Mouse (Mus musculus): ENCODE measurements around the gene Prkg2.
A peak's percentile ranks its signal among the peaks of the same experiment; 100 is the strongest.

Prkg2 gene

DNA sequence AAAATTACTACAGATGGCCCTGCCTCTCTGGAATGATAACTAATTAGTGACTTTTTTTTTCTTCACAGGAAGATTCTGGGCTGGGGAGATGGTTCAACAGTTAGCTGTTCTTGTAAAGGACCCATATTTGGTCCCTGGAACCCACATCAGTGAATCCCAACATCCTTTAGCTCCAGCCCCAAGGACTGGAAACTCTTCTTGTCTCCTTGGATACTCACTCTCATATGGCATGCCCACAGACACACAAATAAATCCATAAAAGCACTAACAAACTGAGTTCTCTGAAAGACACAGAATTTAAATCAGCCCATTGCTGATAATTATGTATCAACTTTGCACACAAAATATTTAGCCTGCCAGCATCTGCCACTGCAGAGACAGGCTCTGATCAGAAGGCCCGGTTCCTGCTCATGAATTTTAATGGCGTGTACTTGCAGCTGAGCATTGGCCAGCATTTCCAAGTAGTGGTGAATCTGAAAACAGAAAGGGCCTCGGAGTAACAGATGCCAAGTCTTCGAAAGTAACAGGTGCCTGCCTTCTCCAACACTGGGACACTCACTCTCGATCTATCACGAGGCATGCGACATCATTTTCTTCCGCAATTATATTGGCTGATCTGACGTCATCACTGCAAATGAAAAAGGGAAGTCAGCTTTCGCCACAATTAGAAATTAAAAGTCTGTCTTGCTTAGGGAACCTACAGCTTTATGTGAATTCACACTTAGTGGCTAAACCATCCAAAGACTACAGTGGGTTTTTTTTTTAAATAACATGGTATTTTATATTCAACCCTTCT, 61.1 kb downstream of the Prkg2 start:
- no peak for DNase-seq

DNA sequence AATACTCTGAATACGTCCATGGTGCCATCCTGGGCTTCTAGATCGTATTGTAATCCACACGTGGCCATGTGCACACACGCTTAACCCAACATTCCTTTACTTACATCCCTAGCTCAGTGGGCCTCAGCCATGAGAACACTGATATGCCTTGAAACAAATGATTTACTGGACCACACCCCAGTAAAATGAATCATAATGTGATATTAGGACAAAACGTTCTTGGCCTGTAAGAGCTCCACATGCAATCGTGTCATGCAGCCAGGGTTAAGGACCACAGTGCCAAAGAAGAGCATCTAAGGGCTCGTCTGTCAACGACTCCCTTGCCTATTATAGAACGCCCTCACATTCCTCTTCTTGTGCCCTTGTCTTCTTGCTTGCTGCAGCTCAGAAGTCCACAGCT, 70.5 kb downstream of the Prkg2 start:
- no peak for DNase-seq

DNA sequence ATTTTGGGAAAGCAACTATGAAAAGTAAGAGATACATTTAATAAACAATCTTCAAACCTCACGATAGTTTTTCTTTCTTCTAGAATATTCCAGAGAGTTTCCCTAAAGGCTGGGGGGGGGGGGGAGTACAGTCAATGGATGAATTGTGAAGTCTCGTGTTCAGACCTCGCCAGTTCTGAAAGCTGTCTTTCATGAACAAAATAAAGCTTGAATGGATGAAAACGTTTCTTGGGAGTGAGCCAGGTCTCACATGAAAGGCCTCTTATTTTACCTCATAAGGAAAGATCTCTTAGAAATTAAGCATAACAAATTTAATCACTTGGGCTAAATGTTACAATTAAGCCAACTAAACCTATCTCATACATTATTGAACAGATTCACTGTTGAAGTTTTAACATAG, 72.0 kb downstream of the Prkg2 start:
- no peak for DNase-seq

DNA sequence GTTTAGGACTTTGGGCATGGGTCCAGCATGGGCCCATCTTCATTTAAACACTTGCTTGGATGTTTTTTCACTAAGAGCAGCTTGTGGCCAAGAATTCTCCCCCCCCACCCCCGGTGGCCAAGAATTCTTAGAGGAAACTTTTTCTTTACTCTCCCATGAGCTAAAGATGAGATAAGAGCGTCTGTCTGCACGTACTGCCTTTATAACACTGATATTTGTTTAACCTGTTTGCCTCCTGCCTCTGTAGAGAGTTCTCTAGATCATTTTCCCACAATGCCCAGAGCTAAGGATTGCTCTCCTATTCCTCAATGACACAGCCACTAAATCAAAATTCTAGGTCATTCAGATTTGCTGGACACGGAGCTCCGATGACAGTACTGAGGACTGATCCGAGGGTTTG, 72.8 kb downstream of the Prkg2 start:
- DNase-seq: no peak

DNA sequence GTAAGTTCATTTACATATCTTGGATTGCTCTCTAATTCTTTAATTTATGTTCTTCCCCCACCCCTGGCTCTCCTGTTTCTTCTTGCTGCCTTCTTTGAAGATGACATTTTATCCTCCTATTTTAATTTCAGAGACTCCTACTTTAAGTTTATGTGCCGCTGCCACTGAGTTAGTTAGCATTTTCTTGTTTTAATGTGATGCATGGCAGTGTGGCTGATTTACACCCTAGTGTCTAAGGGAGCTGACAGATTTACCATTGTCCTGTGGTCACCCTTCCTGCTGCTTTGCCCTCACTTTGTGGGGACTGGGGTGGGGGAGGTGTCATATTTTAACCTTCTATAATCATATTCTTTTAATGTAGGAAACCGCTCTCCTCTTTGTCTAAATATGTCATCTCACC, 74.7 kb downstream of the Prkg2 start:
- no peak for DNase-seq

DNA sequence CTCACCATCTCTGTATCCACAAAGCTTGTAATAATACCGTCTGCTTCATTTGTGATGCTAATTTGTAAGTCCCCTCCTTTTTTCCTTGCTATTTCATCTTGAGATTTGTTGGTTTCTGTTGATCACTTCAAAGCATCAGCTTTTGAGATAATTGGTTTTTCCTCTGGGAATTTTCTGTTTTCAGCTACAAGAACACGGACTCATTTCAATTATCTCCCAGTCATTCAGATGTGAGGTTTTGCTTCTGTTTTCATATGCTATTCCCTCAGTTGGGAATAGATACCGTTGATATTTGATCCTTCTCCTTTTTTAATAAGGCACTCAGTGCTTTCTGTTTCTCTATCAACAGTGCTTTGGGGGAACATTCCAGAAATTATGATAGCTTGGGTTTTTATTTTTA, 81.6 kb downstream of the Prkg2 start:
- DNase-seq: no peak

DNA sequence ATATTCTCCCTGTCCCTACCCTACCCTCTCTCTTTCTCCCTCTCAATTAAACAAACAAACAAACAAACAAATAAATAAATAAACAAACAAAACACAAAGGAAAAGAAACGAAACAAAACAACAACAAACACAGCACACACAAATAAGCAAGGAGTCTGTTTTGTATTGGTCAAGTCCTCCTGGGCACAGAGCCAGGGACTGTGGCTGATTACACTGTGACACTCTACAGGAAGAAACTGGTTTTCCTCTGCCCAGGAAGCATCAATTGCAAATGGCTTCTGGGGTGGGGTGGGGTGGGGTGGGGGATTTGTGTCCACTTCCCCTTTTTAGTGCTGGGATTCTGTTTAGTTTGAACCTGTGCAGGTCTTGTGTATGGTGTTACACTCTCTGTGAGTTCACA, 83.8 kb downstream of the Prkg2 start:
- peak; percentile 27 for DNase-seq

DNA sequence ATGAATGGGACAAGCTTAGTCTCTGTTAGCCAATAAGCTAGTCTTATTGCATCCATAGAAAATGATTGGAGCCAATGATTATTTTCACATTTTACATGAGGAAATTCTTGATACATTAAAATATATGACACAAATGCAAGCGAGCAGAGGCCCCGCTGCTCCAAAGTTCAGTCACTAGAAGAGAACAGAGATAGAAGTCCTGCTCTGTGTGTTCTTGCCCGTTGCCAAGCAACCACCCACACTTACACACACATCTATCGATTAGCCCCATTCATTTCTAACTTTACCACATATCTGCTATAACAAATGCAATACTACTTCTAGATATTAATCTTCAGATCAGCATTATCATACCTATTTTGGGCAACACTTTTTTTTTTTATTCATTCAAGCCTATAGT, 85.6 kb downstream of the Prkg2 start:
- DNase-seq: no peak

DNA sequence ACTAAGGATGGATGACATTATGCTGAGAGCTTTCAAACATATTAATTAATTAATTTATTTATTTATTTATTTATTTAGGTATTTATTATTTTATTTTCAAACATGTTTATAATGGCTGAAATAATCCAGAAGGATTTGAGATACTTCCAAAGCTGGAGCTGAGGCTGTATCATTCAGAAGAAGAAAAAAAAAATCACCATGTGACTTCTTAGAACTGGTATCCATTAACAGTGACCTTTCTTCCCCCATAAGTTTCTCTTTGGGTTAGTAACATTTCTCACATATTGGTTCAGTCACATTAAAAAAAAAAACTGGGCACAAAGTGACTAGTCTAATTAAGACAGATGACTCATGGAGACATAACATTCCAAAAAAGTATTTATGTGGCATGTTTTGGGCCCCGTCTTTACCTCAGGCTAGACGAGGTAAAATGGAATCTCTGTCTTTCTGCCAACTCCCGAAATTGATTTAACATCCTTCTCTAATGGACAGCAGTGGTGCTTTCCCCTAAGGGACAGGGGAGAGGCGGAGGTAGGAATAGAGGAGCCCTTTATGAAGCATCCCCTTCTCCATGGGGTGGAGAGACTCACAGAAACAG, 86.6 kb downstream of the Prkg2 start:
- DNase-seq: no peak

DNA sequence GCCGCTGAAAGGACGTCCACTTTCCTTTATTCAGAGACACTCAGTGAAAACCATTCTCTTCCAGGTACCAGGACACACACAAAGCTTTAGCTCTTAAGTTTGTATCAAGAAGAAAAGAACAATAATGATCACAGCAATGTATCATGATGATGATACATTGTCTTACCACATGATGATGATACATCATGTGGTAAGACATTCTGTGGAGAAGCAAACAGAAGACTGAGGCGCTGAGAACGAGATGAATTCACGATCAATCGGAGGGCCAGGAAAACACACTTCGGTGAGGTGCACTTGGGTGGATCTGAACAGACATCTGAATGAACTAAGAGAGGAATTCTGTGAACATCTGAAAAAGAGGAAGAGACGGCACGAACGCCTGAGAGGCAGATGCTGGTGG, 87.4 kb downstream of the Prkg2 start:
- no peak for DNase-seq

DNA sequence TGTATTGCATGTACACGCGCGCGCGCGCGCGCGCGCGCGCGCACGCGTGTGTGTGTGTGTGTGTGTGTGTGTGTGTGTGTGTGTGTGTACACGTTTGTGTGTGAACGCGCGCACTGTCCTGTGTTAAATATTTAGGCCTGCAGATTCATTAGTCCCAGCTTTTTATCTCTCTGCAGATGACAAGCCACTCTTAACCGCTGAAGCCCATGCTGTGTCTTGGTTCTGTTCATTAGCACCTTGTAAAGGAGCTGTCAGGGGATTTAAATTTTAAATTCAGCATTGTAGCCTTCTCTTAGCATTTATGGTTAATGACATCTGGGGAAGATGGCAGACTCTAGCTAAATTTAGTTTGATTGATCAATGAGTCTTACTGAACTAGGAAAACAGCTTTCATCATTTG, 90.5 kb downstream of the Prkg2 start:
- no peak for DNase-seq

DNA sequence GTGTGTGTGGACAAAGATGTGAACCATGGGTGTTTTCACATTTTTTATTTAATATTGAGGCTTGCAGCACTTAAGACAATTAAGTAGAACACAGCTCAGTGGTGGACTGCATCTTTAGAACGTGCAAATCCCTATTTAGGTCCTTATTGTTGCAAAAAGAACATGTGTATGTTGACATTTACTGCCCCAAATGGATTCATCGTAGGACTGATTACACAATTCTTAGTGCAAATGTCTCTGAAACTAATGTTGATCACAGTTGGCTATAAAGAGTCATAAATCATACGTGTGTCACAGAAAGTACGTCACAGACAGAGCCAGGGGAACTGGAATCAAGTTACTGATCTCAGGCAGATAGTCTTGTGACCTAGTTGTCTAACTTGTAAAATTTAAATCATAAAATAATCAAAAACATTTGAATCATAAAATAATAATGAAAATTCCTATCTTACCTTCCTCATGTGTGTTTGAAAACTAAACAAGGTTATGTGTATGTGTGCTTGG, 91.0 kb downstream of the Prkg2 start:
- DNase-seq: no peak

DNA sequence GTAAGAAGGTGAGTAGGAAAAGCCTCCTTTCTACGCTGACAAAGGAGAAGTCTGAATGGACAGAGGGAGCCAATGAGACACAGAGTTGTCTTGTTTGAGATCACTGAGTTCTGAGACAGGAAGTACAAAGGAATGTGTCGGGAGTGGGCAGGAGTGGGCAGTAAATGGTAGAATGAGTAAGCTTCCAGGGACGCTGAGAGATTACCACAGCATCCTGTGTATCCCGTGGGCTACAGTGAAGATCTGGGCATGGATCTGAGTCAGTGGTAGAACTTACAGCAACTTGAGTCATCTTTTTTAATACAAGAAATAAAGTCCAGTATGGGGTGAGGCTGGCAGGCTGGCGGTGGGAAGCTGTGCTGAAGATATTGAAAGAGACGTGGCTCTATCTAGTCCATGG, 93.4 kb downstream of the Prkg2 start:
- no peak for DNase-seq

DNA sequence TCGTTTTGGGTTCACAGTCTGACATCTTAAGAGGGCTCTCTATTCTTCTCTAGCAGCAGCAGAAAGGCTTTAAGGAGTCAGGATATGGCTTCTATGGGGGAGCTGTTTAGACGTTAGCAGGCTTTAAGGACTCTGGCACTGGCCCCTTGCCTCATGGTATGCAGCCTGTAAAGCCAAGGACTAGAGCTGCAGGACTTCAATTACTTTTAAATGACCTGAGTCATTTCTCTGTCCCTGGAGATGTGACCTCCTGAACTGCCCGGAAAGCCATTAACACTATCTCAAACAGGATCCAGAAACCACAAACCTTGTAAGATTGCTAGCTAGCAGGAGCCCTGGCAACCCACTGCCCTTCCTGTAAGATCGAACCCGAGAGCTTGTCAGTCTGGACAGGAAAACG, 96.4 kb downstream of the Prkg2 start:
- no peak for DNase-seq

DNA sequence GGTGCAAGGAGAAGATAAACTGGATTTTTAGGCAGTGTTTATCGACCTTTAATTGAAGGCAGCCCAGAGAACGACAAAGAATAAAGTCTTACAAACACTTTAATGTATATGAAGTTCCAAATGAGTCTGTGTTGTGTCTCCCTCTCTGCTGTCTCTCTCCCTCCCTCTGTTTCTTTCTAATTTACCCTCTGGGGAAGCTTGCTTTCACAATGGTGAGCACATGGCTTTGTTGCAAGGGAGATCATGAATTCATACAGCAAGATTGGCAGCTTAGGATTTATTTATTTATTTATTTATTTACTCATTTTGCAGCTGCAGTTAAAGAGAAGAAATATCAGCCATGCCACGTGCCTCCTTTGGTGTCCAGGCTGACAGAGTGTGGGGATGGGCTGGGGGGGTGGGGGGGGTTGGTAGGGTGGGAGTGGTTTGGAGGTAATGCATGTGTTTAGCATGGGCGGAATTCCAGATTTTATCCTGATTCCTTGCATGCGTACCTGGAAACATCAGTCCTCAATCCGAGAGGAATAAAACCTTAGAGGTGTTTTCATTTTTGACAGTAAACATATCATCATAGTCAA, 97.4 kb downstream of the Prkg2 start:
- DNase-seq: no peak

DNA sequence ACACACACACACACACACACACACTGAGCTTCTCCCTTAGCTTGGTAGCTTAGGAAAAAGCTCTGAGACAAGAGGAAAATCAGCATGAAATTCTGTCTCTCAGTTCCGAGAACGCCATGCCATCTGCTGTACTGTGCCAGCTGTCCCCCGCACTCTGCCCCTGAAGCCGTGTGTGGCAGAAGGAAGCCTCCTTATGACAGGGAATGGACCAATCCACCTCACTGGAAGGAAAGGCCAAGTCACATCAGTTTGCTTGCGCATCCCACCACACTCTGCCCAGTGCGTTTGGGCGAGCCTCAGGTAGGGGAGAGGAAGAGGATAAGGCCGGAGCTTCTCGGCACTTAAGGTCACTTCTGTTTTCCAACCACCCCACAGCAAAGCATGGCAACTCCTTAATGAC, 98.0 kb downstream of the Prkg2 start:
- DNase-seq: peak; percentile 82

DNA sequence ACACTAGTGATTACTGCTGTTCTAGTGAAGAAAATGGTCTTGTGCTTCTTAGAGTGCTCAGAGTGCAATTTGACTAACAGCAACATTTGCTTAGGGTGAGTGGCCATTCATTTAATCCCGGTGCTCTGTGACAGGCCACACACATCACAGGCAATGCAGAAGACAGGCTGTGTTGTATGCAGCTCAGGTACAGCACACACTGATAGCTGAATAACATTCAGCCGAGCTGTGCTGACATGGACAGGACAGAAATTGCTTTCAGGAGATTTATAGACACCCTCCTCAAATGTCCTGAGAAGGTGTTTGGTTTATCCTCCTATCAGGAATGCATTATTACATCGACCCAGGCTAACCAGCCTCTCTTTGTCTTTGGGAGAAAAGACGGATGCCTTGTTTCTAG, 99.3 kb downstream of the Prkg2 start:
- DNase-seq: no peak

DNA sequence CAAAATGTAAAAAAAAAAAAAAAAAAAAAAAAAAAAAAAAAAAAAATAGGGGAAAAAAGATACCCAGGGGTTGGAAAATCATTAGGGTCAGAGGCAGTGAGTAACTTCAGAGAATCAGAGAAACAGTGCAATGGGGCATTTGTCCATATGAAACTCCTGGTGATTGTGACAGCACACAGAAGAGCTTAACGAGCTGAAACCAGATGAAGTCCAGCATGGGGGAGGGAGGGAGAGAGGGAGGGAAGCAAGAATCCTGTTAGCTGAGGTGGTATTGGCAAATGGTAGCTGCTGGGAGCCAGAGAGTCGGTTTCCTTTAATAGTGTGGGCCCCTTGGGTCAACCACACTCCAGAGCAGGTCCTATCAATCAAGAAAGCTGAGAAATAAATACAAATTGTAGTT, 100.5 kb downstream of the Prkg2 start:
- DNase-seq: no peak

DNA sequence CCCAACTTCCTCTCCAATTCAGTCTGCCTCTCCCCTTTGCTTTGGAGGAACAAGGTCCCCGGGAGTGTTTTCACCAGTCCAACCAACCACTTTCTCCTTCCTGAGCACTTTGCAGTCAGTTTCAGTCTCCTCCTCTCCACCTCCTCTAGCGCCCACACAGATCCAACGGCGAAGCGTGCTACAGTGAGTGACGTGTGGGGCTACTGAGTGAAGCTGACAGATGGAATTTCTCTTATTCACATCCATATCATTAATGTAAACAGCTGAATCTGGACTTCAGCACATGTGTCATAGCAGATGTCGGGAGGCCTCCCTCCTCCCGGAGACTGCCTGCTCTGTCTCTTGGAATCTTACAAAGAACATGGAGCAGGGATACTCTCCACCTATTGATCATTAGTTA, 101.2 kb downstream of the Prkg2 start:
- no peak for DNase-seq

DNA sequence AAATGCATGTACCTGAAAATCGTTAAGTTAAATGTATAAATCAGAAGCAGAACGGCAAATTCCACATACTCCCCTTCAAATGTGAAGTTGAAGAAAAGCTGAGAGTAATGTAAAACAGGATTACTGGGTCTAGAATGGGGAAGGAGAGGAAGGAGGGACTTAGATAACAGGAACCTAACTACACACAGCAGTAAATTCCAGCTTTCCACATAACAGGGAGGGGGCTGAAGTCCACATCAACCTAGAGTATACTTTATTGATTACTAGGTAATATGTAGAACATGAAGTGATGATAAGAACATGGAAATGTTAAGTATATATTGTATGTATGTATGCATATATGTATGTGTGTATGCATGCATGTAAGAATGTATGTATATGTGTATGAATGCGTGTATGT, 114.2 kb downstream of the Prkg2 start:
- DNase-seq: peak; percentile 1

DNA sequence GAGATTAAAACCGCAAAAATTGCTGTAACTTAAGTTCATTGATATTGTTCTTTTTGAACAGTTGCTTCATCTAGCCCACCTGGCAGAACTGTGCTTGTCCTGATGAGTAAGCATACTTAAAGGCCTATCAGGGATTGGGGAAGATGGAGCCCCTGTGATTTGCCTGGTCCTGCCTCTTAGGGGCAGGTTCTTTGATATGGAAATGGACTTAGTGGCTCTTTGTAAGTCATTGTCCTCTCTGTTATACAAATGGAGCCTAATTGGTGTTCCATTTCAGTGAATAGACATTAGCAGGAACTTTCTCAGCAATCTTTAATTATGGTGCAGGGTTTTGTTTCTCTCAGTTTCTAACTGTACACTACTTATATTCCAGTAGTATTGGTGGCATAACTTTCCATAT, 115.5 kb downstream of the Prkg2 start:
- DNase-seq: peak; percentile 29

DNA sequence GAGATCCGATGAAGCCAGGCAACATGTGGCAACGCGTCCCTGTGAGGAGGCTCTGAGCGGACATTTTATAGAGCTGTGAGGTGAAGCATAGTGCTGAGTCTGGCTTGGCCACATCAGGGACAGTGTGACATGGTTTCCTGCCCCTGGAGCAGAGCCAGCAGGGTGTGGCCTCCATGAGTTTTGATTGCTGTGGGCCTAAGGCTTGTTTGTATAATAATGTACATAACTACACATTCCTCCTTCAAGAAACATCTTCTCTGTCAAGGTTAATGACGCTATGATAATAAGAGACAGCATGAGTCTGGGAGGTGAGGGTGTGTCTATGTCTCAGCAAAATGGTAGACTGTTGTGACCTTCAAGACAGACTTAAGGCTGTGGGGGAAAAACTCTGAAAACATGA, 118.4 kb downstream of the Prkg2 start:
- no peak for DNase-seq

DNA sequence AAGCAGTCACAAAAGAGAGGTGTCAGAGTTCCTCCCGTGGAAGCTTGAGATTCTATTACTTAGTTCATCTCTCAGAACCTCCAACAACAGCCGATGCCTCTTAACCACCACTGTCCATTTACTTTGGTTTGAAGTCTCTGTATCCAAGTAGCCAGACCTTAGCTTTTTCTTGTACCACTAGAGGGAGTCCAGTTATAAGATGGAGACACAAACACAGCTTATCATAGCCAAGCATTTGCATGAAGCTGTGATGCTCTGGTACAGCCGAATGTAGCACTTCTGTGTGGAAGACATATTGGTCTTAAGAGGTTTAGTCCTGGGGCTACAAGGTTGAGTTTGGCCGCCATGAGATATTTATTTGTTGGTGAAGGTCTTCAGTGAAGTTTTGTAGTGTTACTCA, 134.8 kb downstream of the Prkg2 start:
- no peak for DNase-seq

DNA sequence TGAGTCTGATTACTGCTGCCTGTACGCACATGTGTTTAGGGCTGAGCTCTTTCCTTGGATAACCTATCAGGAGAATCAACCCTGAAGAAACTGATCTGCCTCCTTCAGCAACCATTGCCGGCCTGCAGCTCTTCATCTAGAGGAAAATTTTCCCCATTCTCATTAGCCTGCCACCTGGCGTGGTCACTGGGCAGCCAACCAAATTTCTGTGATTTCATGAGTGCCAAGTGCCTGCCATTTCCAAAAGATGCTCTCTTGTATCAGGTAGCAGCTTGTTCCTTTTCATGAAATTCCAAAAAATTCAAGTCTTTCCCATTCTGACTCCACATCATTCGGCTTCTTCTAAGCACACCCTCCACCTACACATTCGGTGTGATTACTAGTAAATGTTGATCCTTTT, 136.2 kb downstream of the Prkg2 start:
- DNase-seq: no peak

DNA sequence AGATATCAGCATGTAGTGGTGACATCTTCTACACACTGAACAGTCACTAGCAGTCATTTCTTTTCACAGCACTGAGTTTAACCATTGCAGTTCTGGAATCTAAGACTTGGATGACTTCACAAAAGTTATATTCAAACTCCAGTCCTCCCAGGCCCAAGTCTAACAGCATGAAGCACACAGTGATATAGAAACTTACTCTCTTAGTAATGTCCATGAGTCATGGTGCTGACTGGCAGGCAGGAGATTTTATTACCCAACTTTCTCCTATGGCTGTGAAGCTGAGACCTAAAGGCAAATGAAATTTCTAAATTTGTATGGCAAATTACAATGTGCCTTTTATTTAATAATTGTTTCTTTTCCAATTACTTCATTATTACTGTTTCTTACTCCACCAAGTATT, 139.2 kb downstream of the Prkg2 start:
- DNase-seq: no peak
